Mouse (Mus musculus): ENCODE results near the gene Fam214a. TPM values are rescaled to one million over a fixed set of nuclear protein-coding genes. Genes with fewer than 3 reads are reported as not detected.
A peak's percentile ranks its signal among the peaks of the same experiment; 100 is the strongest.

The Fam214a gene
- polyA plus RNA-seq, 1 experiment from 2014 or later: 10.6 TPM

- Histone ChIP-seq H3K4me1 (peaks cover 11% of the 10 kb centered on the region; the same call in 1 of the 2 replicates), H3K4me2 (replicated peaks) (peak overlapping the region; percentile 80), H3K9me3 (no peaks in the 10 kb centered on the region), H3K4me3 (peak overlapping the region; percentile 86), H3K36me3 (no peaks in the 10 kb centered on the region), H3K27ac (no peak overlapping the region), H3K27me3 (no peaks in the 10 kb centered on the region), H3K9ac (peak overlapping the region; percentile 86; the same call in 1 of the 2 replicates)
- 28% methylated on average over 3 of the region's 3 CpGs for WGBS
- no peak for ATAC-seq (ENCODE audit: low FRiP score, low read depth)
Measured at GRCm38 (mm10) chr9:75072361-75072760, 119.7 kb downstream of the Fam214a start.

GRCm38 (mm10) chr9:75077191-75077590 lies 124.5 kb downstream of the Fam214a start:
- Histone ChIP-seq H3K36me3 (no peaks in the 10 kb centered on the region), H3K27ac (no peak overlapping the region), H3K9me3 (no peaks in the 10 kb centered on the region), H3K4me1 (peaks cover 4% of the 10 kb centered on the region; the same call in 1 of the 2 replicates), H3K9ac (no peak overlapping the region), H3K4me3 (no peak overlapping the region), H3K4me2 (replicated peaks) (no peak overlapping the region), H3K27me3 (no peaks in the 10 kb centered on the region)
- no peak for ATAC-seq (ENCODE audit: low FRiP score, low read depth)

Other genes with a start within 250 kb of the Fam214a start
- gene Onecut1, start 91.0 kb upstream of the Fam214a start, polyA plus RNA-seq (2015; fragmentation: Nextera tagmentation; extraction: Ambion mirVana): 0.04 TPM in 1 of 2 replicates, not detected in the other
- 293 and 295 TPM in 2 replicates for gene Arpp19, start 84.7 kb downstream of the Fam214a start, polyA plus RNA-seq (2015; fragmentation: Nextera tagmentation; extraction: Ambion mirVana)
- gene Myo5a, start 118.1 kb downstream of the Fam214a start, polyA plus RNA-seq (2015; fragmentation: Nextera tagmentation; extraction: Ambion mirVana): 16.4 and 16.9 TPM in 2 replicates